Mouse (Mus musculus) hindbrain, embryonic 16.5 days (tissue): ENCODE data around the gene Pibf1. TPM values are rescaled to one million over a fixed set of nuclear protein-coding genes. Genes with fewer than 3 reads are reported as not detected.

Experiments used
- ATAC-seq: fragments of 200-750 bp; cut with Nextera tagmentation; 2 replicates; pipeline ENCODE4 v1.8.0; 2017; ENCODE audit warnings: moderate TSS enrichment, moderate library complexity
- H3K27ac ChIP-seq: fragments of 300-500 bp; sonication (generic); 2 replicates; pipeline ENCODE4 v1.5.1; 2014; ENCODE audit warnings: low read depth, mild to moderate bottlenecking, control low read depth, low read length, moderate library complexity
- H3K27me3 ChIP-seq: fragments of 300-500 bp; sonication (generic); replicated peaks from 2 replicates; pipeline ENCODE4 v1.6.1; 2014; ENCODE audit warnings: low read length; ENCODE audit not compliant: control insufficient read depth, insufficient read depth
- H3K36me3 ChIP-seq: fragments of 300-500 bp; sonication (generic); 2 replicates; pipeline ENCODE4 v1.6.1; 2014; ENCODE audit warnings: mild to moderate bottlenecking, low read length, moderate library complexity, mixed read lengths; ENCODE audit not compliant: control insufficient read depth, insufficient read depth
- H3K4me1 ChIP-seq: fragments of 300-500 bp; sonication (generic); 2 replicates; pipeline ENCODE4 v1.6.1; 2014; ENCODE audit warnings: low read depth, low read length; ENCODE audit not compliant: control insufficient read depth, insufficient read depth
- H3K4me2 ChIP-seq: fragments of 300-500 bp; sonication (generic); 2 replicates; pipeline ENCODE4 v1.6.1; 2014; ENCODE audit warnings: mild to moderate bottlenecking, low read length, control low read depth, moderate library complexity
- H3K4me3 ChIP-seq: fragments of 300-500 bp; sonication (generic); 2 replicates; pipeline ENCODE4 v1.5.1; 2014; ENCODE audit warnings: mild to moderate bottlenecking, low read length, control low read depth, moderate library complexity
- H3K9ac ChIP-seq: fragments of 300-500 bp; sonication (generic); 2 replicates; pipeline ENCODE4 v1.6.1; 2014; ENCODE audit warnings: low read depth, mild to moderate bottlenecking, control low read depth, low read length, moderate library complexity
- H3K9me3 ChIP-seq: fragments of 300-500 bp; sonication (generic); 2 replicates; pipeline ENCODE4 v1.6.1; 2014; ENCODE audit warnings: mild to moderate bottlenecking, low read length, moderate library complexity; ENCODE audit not compliant: control insufficient read depth
- WGBS: fragments of 180-500 bp; shearing (Covaris S2); extraction: QIAGEN DNeasy Blood & Tissue Kit; methylation state at CpG from one replicate; pipeline ENCODE4 v1.1.7; 2014; 5-methylcytosine and 5-hydroxymethylcytosine counted together
- polyA plus RNA-seq: library from polyadenylated mRNA; unstranded; fragments of >200 nt; fragmentation: Nextera tagmentation; extraction: Ambion mirVana; gene quantifications from 2 replicates; pipeline ENCODE4 v1.2.1, GENCODE M21; 2015

Pibf1 gene
- polyA plus RNA-seq, 1 experiment from 2014 or later, result 17.0 TPM

DNA sequence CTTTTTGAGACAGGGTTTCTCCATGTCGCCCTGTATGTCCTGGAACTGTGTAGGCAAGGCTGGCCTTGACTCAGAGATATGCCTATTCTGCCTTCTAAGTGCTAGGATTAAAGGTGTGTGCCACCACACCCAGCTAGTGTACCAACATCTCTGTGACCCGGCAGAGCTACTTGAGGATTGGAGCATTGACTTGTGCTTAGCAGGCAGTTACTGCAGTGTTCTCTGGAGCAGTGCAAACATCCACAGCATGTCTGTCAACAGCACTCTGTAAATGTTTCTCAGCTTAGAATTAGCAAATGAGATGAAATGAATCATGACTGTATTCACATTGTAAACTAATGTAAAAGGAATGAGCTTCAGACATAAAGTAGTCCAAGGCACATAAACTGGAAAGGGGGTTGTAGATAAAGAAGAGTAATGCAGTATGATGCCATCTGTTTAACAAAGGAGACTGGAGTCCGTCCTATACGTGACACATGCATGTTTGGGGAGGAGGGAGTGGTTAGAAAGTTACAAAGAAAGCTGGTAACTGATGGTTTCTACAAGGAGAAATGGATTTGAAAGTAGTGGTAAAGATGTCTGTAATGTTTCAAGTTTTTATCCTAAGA, 75.0 kb downstream of the Pibf1 start:
- H3K27ac ChIP-seq, result no peak overlapping the region
- H3K27me3 ChIP-seq, result no peaks in the 10 kb centered on the region
- no peaks in the 10 kb centered on the region for H3K4me1 ChIP-seq
- H3K4me2 ChIP-seq, result no peak overlapping the region
- no peak for ATAC-seq
- H3K9me3 ChIP-seq, result no peaks in the 10 kb centered on the region
- H3K4me3 ChIP-seq, result no peak overlapping the region
- H3K36me3 ChIP-seq, result no peaks in the 10 kb centered on the region
- 86% methylated on average over 4 of the region's 4 CpGs for WGBS
- H3K9ac ChIP-seq, result no peak overlapping the region

DNA sequence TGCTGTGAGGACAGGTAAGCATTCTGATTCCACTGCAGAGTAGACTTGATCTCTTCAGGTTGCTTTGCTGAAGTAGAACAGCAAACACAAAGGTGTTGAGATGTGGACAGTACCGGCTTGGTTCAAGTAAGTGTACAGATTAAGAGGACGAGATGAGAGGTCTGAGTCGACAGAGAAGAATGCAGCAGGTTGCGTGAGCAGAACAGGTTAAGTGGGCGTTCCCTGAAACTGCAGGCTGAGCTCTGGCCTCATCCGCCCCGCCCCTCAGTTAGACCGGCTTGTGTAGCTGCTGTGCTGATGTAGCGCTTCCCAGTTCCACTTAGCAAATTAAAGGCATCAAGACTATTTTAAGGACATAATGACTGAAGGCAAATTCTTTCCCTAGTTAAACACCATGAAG, 77.3 kb downstream of the Pibf1 start:
- Histone ChIP-seq H3K9ac (no peak overlapping the region), H3K27ac (no peak overlapping the region), H3K4me1 (no peaks in the 10 kb centered on the region), H3K36me3 (peaks cover 2% of the 10 kb centered on the region), H3K27me3 (no peaks in the 10 kb centered on the region), H3K9me3 (no peaks in the 10 kb centered on the region), H3K4me2 (no peak overlapping the region), H3K4me3 (no peak overlapping the region)
- no peak for ATAC-seq
- 67% methylated on average over 9 of the region's 9 CpGs for WGBS

DNA sequence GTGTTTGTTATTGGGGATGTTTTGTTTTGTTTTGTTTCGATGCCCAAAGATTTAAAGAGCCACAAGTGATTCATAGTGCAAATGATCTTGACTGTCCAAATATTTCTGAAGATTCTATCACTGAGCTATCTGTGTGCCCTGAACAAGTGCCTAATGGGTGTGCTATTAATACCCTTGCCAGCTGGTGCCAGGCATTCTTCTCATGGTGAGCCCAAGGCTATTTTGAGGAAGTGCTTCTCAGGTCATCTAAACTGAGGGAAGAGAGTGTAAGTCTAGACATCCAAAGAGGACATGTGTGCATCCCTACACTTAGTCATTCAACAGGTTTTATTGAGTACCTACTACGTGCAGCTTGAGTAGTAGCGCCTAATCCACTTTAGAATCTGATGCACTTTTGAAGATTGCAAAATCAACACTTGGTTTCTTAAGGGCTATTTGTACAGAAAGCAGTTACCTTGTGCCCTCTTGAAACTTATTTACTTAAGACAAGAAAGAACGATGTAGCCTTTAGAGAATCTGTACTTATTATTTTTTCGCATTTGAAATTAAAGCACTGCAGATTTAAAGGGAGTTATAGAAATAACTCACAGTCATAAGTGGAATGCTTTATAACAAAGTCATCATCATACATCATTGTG, 91.0 kb downstream of the Pibf1 start:
- H3K27me3 ChIP-seq, result no peaks in the 10 kb centered on the region
- no peak overlapping the region for H3K4me3 ChIP-seq
- no peak for ATAC-seq
- 0 out of 2 replicates have a peak, but pooled peaks cover 2% of the 10 kb centered on the region for H3K36me3 ChIP-seq
- H3K9me3 ChIP-seq, result no peaks in the 10 kb centered on the region
- H3K4me1 ChIP-seq, result no peaks in the 10 kb centered on the region
- H3K9ac ChIP-seq, result no peak overlapping the region
- no peak overlapping the region for H3K27ac ChIP-seq
- no peak overlapping the region for H3K4me2 ChIP-seq
- 97% methylated on average over 5 of the region's 5 CpGs for WGBS

DNA sequence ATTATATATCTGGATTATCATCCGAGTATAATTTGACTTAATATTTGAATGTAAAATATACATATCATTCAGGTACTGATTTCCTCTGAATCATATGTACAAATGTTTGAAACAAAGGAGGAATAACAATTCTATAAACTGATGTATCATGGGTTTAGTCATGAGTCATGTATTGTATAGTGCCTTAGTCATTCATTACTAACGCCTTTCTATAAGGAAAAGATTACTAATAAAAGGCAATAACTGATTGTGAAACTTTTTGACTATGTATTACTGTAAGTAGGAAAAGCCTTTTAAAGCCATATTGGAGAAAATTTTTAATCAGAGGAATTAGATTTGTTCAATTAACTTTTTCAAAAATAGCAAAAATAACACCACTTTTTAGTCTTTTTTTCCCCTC, 106.6 kb downstream of the Pibf1 start:
- Histone ChIP-seq H3K9me3 (no peaks in the 10 kb centered on the region), H3K9ac (no peak overlapping the region), H3K27ac (no peak overlapping the region), H3K4me3 (no peak overlapping the region), H3K27me3 (no peaks in the 10 kb centered on the region), H3K36me3 (no peaks in the 10 kb centered on the region), H3K4me2 (no peak overlapping the region), H3K4me1 (no peaks in the 10 kb centered on the region)
- no peak for ATAC-seq
- WGBS, result 97% methylated on average over 2 of the region's 2 CpGs

DNA sequence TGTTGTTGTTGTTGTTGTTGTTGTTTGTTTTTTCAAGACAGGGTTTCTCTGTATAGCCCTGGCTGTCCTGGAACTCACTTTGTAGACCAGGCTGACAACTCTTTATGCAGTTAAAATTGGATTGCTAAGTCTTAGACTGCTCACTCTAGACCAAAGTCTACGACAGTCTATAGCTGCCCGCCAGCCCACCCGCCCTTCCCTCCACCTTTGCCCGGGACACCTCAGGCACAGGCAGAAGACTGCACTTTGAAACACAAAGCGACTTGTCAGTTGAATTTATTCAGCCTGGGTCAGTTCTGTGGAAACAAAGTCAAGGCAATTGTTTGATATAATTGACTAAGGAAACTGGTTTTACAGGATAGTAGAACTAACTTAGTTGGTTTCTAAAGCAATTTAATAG, 107.4 kb downstream of the Pibf1 start:
- Histone ChIP-seq H3K27ac (no peak overlapping the region), H3K4me2 (no peak overlapping the region), H3K4me3 (no peak overlapping the region), H3K9ac (no peak overlapping the region), H3K9me3 (no peaks in the 10 kb centered on the region), H3K27me3 (no peaks in the 10 kb centered on the region), H3K4me1 (no peaks in the 10 kb centered on the region), H3K36me3 (no peaks in the 10 kb centered on the region)
- no peak for ATAC-seq
- WGBS, result 92% methylated on average over 5 of the region's 5 CpGs

DNA sequence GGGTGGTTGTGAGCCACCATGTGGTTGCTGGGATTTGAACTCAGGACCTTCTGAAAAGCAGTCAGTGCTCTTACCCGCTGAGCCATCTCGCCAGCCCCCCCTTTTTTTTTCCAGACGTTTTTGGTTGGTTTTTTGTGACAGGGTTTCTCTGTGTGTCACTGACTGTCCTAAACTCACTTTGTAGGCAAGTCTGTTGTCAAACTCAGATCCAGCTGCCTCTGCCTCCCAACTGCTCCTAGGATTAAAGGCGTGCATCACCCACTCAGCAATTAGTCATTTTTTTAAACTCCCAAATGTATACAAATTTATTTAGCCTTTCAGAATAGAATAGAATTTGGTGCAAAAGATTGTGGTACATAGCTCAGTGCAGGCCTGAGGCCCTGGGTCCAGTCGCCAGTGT, 111.2 kb downstream of the Pibf1 start:
- H3K9ac ChIP-seq, result no peak overlapping the region
- H3K4me3 ChIP-seq, result no peak overlapping the region
- ATAC-seq, result no peak
- no peaks in the 10 kb centered on the region for H3K4me1 ChIP-seq
- no peak overlapping the region for H3K4me2 ChIP-seq
- no peaks in the 10 kb centered on the region for H3K36me3 ChIP-seq
- H3K9me3 ChIP-seq, result no peaks in the 10 kb centered on the region
- H3K27me3 ChIP-seq, result no peaks in the 10 kb centered on the region
- WGBS, result 91% methylated on average over 5 of the region's 5 CpGs
- no peak overlapping the region for H3K27ac ChIP-seq

DNA sequence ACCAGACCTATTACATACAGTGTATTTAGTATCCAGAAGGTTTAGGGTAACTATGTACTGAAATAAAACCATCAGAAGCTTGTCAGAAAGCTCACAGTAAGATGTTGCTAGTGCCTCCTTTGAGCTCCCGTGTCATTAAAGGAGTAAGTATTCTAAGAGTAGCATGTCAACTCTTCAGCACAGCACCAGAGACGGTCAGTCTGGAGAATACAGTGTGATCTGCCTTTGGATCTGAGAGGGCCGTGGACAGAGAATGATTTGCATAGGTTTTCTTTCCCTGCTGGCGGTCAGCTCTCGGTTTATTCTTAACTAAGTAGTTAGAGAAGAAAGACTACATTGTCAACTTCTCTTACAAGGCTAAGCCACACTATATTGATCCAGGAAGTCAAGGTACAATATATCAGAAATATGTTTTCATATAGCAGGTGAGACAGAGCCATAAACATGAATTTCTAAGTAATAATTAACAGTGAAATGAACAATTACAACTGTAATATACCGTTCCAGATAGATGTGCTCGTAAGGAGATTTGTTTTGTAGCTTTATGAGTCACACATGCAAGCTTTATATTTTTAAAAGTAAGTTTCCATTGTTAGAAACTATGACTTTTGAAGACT, 119.3 kb downstream of the Pibf1 start:
- no peak overlapping the region for H3K9ac ChIP-seq
- H3K27me3 ChIP-seq, result no peaks in the 10 kb centered on the region
- H3K4me2 ChIP-seq, result no peak overlapping the region
- no peak overlapping the region for H3K27ac ChIP-seq
- no peaks in the 10 kb centered on the region for H3K9me3 ChIP-seq
- no peak overlapping the region for H3K4me3 ChIP-seq
- H3K4me1 ChIP-seq, result no peaks in the 10 kb centered on the region; the same call in 1 of the 2 replicates
- 83% methylated on average over 7 of the region's 7 CpGs for WGBS
- no peaks in the 10 kb centered on the region for H3K36me3 ChIP-seq
- ATAC-seq, result no peak

DNA sequence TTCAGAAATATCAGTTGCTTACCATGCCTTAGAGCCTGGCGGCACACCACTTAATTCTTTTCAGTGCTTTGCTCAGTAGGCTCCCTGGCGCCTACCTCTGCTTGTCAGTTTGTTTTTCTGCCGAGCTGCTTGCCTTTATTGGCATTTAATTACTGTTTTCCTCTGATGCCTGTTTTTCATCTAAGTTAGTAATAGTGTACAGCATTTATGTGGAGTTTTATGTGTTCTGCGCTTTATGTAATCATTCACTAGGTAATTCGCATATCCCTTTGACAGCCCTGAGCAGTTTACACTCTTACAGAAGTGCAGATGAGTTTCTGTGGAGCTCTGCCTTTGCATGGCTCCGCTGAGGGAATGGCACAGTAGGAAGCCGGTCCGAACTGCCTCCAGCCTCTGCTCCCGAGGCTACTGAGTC, 120.5 kb downstream of the Pibf1 start:
- 11% methylated on average over 9 of the region's 9 CpGs for WGBS
- Histone ChIP-seq H3K9me3 (no peaks in the 10 kb centered on the region), H3K27ac (no peak overlapping the region), H3K27me3 (no peaks in the 10 kb centered on the region), H3K4me2 (peak overlapping the region; percentile 27; the same call in 1 of the 2 replicates), H3K36me3 (no peaks in the 10 kb centered on the region), H3K9ac (no peak overlapping the region), H3K4me3 (no peak overlapping the region), H3K4me1 (no peaks in the 10 kb centered on the region; the same call in 1 of the 2 replicates)
- ATAC-seq, result peak; percentile 77

DNA sequence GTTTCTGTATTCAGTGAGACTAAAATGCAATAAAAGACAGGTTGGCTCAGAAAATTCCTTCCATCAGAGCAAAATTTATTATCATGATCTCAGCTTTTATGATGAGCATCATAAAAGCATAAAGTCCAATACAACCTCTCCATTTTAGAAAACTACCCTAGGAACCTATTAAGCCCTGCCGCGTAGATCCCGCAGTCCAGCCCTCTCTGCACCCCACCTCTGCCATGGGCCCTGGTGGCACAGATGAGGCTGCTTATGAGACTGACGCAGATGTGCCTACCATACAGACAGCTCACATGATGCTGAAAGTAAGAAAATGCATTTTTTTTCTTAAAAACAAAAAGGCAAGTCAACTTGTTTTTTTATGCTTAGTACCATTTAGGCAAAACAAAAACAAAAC, 126.7 kb downstream of the Pibf1 start:
- H3K4me2 ChIP-seq, result no peak overlapping the region
- 96% methylated on average over 4 of the region's 4 CpGs for WGBS
- no peak for ATAC-seq

More for the DNA sequence above, 126.7 kb downstream of the Pibf1 start:
- no peak overlapping the region for H3K4me3 ChIP-seq
- no peaks in the 10 kb centered on the region for H3K4me1 ChIP-seq
- H3K27me3 ChIP-seq, result no peaks in the 10 kb centered on the region
- no peak overlapping the region for H3K9ac ChIP-seq
- no peak overlapping the region for H3K27ac ChIP-seq
- H3K9me3 ChIP-seq, result no peaks in the 10 kb centered on the region
- no peaks in the 10 kb centered on the region for H3K36me3 ChIP-seq
